Mouse (Mus musculus): Measurements from ENCODE around the gene Slfn9.
A peak's percentile ranks its signal among the peaks of the same experiment; 100 is the strongest.
"Not testable (repeated sequence)": the region's sequence is repeated elsewhere in the genome, so short reads cannot be mapped to it uniquely, and the experiment has no call there.

Slfn9 gene

GRCm38 (mm10) chr11:82991469-82992166 lies at the start of gene Slfn9:
Gene Slfn9, minus strand, starts transcription at chr11:82991830.
- peak; percentile 17 to 23 for DNase-seq

GRCm38 (mm10) chr11:83041000-83041399 lies 49.4 kb upstream of the Slfn9 start:
- DNase-seq: no peak

GRCm38 (mm10) chr11:83040325-83040724 lies 48.7 kb upstream of the Slfn9 start:
- DNase-seq: peak; percentile 26 to 50

- DNase-seq: no peak
These were observed 48.2 kb upstream of the Slfn9 start for GRCm38 (mm10) chr11:83039796-83040195.

GRCm38 (mm10) chr11:83039156-83039555 lies 47.5 kb upstream of the Slfn9 start:
- DNase-seq: no peak

- not testable (repeated sequence) for DNase-seq
These were observed 47.1 kb upstream of the Slfn9 start for GRCm38 (mm10) chr11:83038686-83039085.

- peak; percentile 54 to 58 for DNase-seq
These were observed 29.0 kb upstream of the Slfn9 start, which contains the start of gene Slfn8 for GRCm38 (mm10) chr11:83020621-83021020. Gene Slfn8, minus strand, starts transcription at chr11:83020810.

- peak; percentile 10 to 18 for DNase-seq
These were observed 28.2 kb upstream of the Slfn9 start for GRCm38 (mm10) chr11:83019561-83020519.

GRCm38 (mm10) chr11:83016093-83016492 lies 24.5 kb upstream of the Slfn9 start:
- DNase-seq: peak; percentile 41 to 45

GRCm38 (mm10) chr11:83013356-83013755 lies 21.7 kb upstream of the Slfn9 start:
- DNase-seq: no peak

GRCm38 (mm10) chr11:82990612-82991385 lies 831 bp downstream of the Slfn9 start:
- DNase-seq: peak; percentile 22 to 25

GRCm38 (mm10) chr11:82989357-82989756 lies 2.3 kb downstream of the Slfn9 start:
- no peak for DNase-seq

GRCm38 (mm10) chr11:82987621-82988020 lies 4.0 kb downstream of the Slfn9 start:
- DNase-seq: no peak

GRCm38 (mm10) chr11:82983193-82983592 lies 8.4 kb downstream of the Slfn9 start:
- no peak for DNase-seq

GRCm38 (mm10) chr11:82982409-82982808 lies 9.2 kb downstream of the Slfn9 start:
- DNase-seq: not testable (repeated sequence)

- DNase-seq: no peak
These were observed 17.7 kb downstream of the Slfn9 start for GRCm38 (mm10) chr11:82973916-82974315.

- no peak for DNase-seq
These were observed 20.0 kb downstream of the Slfn9 start for GRCm38 (mm10) chr11:82971590-82971974.

GRCm38 (mm10) chr11:82970712-82971589 lies 20.7 kb downstream of the Slfn9 start:
- peak; percentile 37 to 44 for DNase-seq

GRCm38 (mm10) chr11:82962215-82962614 lies 29.4 kb downstream of the Slfn9 start:
- no peak for DNase-seq

- no peak for DNase-seq
These were observed 29.9 kb downstream of the Slfn9 start for GRCm38 (mm10) chr11:82961743-82962142.

GRCm38 (mm10) chr11:82959613-82960012 lies 32.0 kb downstream of the Slfn9 start:
- DNase-seq: peak; percentile 51 to 58

- DNase-seq: no peak
These were observed 34.7 kb downstream of the Slfn9 start for GRCm38 (mm10) chr11:82956925-82957324.

All from B cell, adult 2 months (primary cell).